Mouse (Mus musculus) MN1 (cell line): ENCODE measurements around the gene Fgfr2.

Experiments
- DNase-seq: peaks from one replicate; pipeline ENCODE4 v3.0.0-alpha.2; 2016; ENCODE audit warnings: low spot score

The Fgfr2 gene

GRCm38 (mm10) chr7:132393582-132394175 is 729.5 kb downstream of the Fgfr2 start:
- DNase-seq, result no peak

GRCm38 (mm10) chr7:132393014-132393406 is 730.1 kb downstream of the Fgfr2 start:
- no peak for DNase-seq

- DNase-seq, result no peak
Measured at GRCm38 (mm10) chr7:132392233-132393013, 730.7 kb downstream of the Fgfr2 start.

GRCm38 (mm10) chr7:132389473-132389872 is 733.7 kb downstream of the Fgfr2 start:
- no peak for DNase-seq

GRCm38 (mm10) chr7:132387507-132387906 is 735.6 kb downstream of the Fgfr2 start:
- DNase-seq, result no peak

GRCm38 (mm10) chr7:132386316-132386715 is 736.8 kb downstream of the Fgfr2 start:
- peak; percentile 11 for DNase-seq

GRCm38 (mm10) chr7:132385456-132386130 is 737.6 kb downstream of the Fgfr2 start:
- DNase-seq, result no peak

- DNase-seq, result no peak
Measured at GRCm38 (mm10) chr7:132384736-132385455, 738.3 kb downstream of the Fgfr2 start.

- DNase-seq, result no peak
Measured at GRCm38 (mm10) chr7:132380634-132381336, 742.4 kb downstream of the Fgfr2 start.

- no peak for DNase-seq
Measured at GRCm38 (mm10) chr7:132377913-132378312, 745.2 kb downstream of the Fgfr2 start.

GRCm38 (mm10) chr7:132373594-132374378 is 749.4 kb downstream of the Fgfr2 start:
- peak; percentile 36 for DNase-seq

- peak; percentile 22 for DNase-seq
Measured at GRCm38 (mm10) chr7:132372752-132373513, 750.2 kb downstream of the Fgfr2 start.

GRCm38 (mm10) chr7:132371832-132372231 is 751.3 kb downstream of the Fgfr2 start:
- DNase-seq, result no peak

GRCm38 (mm10) chr7:132369784-132370183 is 753.4 kb downstream of the Fgfr2 start:
- no peak for DNase-seq

GRCm38 (mm10) chr7:132368859-132369258 is 754.3 kb downstream of the Fgfr2 start:
- no peak for DNase-seq

- DNase-seq, result no peak
Measured at GRCm38 (mm10) chr7:132367344-132367743, 755.8 kb downstream of the Fgfr2 start.

- DNase-seq, result no peak
Measured at GRCm38 (mm10) chr7:132365703-132366384, 757.3 kb downstream of the Fgfr2 start.

GRCm38 (mm10) chr7:132365111-132365510 is 758.0 kb downstream of the Fgfr2 start:
- DNase-seq, result no peak

GRCm38 (mm10) chr7:132364506-132364905 is 758.6 kb downstream of the Fgfr2 start:
- DNase-seq, result no peak

GRCm38 (mm10) chr7:132360336-132360735 is 762.8 kb downstream of the Fgfr2 start:
- no peak for DNase-seq
